Mouse (Mus musculus): Measurements from ENCODE around the gene Cdk19.
"Not testable (repeated sequence)": the region's sequence is repeated elsewhere in the genome, so short reads cannot be mapped to it uniquely, and the experiment has no call there.

Cdk19 gene

GRCm38 (mm10) chr10:40526301-40526761 is 187.0 kb downstream of the Cdk19 start:
- no peak for DNase-seq

- no peak for DNase-seq
Measured at GRCm38 (mm10) chr10:40526986-40527385, 187.6 kb downstream of the Cdk19 start.

GRCm38 (mm10) chr10:40527573-40527972 is 188.2 kb downstream of the Cdk19 start:
- DNase-seq = no peak

GRCm38 (mm10) chr10:40528668-40529067 is 189.3 kb downstream of the Cdk19 start:
- DNase-seq = no peak

- DNase-seq = no peak
Measured at GRCm38 (mm10) chr10:40529617-40530016, 190.3 kb downstream of the Cdk19 start.

- no peak for DNase-seq
Measured at GRCm38 (mm10) chr10:40530661-40531060, 191.3 kb downstream of the Cdk19 start.

- not testable (repeated sequence) for DNase-seq
Measured at GRCm38 (mm10) chr10:40532586-40532985, 193.2 kb downstream of the Cdk19 start.
